Mouse (Mus musculus) left cerebral cortex, postnatal 4 days (tissue): ENCODE data around the gene Aph1a. TPM values are rescaled to one million over a fixed set of nuclear protein-coding genes. Genes with fewer than 3 reads are reported as not detected.
A peak's percentile ranks its signal among the peaks of the same experiment; 100 is the strongest.

Experiments used
- DNase-seq: peaks from one replicate; pipeline ENCODE4 v3.0.0-alpha.2; 2022
- intact Hi-C: fragments of 180-260 bp; cut with DNase I; formaldehyde crosslinking; loops from one replicate; pipeline ENCODE4 v1.15.1; 2025
- total RNA-seq, 2 experiments: library from RNA; stranded (reverse); gene quantifications; 2 replicates each; pipeline ENCODE4 v1.2.3; 2021

Aph1a gene
- total RNA-seq, 2 experiments from 2014 or later, result 91.1 to 101 TPM

DNA sequence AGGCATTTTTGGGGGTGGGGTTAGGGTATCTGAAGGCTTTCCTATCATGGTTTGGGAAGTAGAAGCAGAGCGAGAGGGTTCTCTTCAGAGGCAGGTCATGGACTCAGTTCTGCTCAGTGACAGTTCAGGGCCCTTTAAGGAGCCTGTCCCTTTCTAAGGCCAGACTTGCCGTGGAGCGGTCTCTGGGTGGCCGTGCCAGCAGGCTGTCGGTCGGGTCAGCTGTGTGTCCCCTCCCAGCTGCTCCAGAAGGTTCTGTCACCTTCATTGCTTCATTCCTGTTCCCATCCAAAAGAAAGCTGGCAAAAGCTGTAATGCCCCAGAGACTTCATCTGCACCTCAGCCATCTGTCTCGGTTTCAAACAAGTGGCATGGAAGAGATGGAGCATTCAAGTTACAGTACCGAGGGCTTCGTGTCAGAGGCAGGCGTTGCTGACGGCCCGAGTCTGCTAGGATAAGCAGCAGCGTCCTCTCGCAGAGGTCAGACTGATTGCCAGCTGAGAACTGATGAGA, 52.0 kb downstream of the Aph1a start:
- DNase-seq, result peak; percentile 41
- intact Hi-C loops, result no loop called here

Other genes starting within 250 kb of the Aph1a start
- gene Mcl1, start 235.2 kb upstream of the Aph1a start, total RNA-seq, result 10 to 100 TPM; 76.4 to 80.1 TPM
- gene Adamtsl4, start 206.1 kb upstream of the Aph1a start, total RNA-seq, result 1 to 10 TPM; 1.4 to 1.9 TPM
- gene Ecm1, start 154.4 kb upstream of the Aph1a start, total RNA-seq, result 10 to 100 TPM; 10.9 to 11.3 TPM
- gene Tars2, start 133.8 kb upstream of the Aph1a start, total RNA-seq, result 10 to 100 TPM; 40.0 to 43.4 TPM
- 10 to 100 TPM; 58.0 to 59.3 TPM for gene Rprd2, start 75.1 kb upstream of the Aph1a start, total RNA-seq
- 10 to 100 TPM; 34.9 to 41.5 TPM for gene Prpf3, start 38.1 kb upstream of the Aph1a start, total RNA-seq
- gene Mrps21, start 22.4 kb upstream of the Aph1a start, total RNA-seq, result 100 to 1,000 TPM; 126 TPM
- gene Ciart, start 11.7 kb upstream of the Aph1a start, total RNA-seq, result 1 to 10 TPM; 5.6 to 6.9 TPM
- gene BC028528, start 2.0 kb upstream of the Aph1a start, total RNA-seq, result 10 to 100 TPM in 1 of 2 experiments, 1 to 10 TPM in 1; 6.8 to 10.8 TPM
- 1 to 10 TPM; 2.4 to 2.5 TPM for gene Car14, start 10.7 kb downstream of the Aph1a start, total RNA-seq
- 10 to 100 TPM; 90.4 to 98.0 TPM for gene Anp32e, start 35.3 kb downstream of the Aph1a start, total RNA-seq
- 10 to 100 TPM; 83.3 to 89.3 TPM for gene Plekho1, start 102.0 kb downstream of the Aph1a start, total RNA-seq
- 10 to 100 TPM; 53.6 to 54.1 TPM for gene Vps45, start 164.5 kb downstream of the Aph1a start, total RNA-seq
- 10 to 100 TPM; 17.6 to 17.9 TPM for gene Otud7b, start 210.6 kb downstream of the Aph1a start, total RNA-seq